Mouse (Mus musculus): ENCODE data around the gene Htr5b.

Gene Htr5b

DNA sequence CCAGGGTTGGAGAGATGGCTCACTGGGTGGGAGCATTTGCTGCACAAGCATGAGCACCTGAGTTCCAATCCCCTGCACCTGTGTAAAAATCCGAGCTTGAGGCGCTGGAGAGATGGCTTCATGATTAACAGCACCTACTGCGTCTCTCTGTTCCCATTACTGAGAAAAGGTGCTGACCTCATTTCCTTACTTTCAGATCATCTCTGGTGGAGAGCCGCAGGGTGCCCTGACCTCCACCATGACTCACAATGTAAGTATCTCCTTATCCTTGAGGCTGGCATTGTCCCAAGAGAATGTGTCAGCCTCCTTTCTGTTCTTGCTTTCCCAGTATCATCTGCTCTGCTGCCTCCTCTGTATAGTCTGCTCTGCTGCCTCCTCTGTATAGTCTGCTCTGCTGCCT is 45.2 kb downstream of the Htr5b start:
- no peak for DNase-seq

DNA sequence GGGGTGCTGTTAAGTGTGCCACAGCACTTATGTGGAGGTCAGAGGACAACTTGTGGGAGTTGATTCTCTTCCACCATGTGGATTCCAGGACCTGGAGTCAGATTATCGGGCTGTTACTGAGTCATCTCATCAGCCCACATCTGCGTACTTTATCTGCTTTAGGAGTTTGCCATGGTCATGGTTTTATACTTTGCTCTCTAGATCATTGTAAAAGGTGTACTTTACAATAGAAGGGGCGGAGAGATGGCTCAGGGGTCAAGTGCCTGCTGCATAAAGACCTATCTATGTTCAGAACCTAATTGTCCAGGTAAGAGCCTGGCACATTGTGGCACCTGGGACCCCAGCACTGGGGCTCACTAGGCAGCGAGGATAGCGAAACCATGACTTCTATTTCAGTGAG is 48.9 kb downstream of the Htr5b start:
- no peak for DNase-seq

- peak; percentile 73 for DNase-seq
Observed at GRCm38 (mm10) chr1:121478284-121478980, 49.8 kb downstream of the Htr5b start.

DNA sequence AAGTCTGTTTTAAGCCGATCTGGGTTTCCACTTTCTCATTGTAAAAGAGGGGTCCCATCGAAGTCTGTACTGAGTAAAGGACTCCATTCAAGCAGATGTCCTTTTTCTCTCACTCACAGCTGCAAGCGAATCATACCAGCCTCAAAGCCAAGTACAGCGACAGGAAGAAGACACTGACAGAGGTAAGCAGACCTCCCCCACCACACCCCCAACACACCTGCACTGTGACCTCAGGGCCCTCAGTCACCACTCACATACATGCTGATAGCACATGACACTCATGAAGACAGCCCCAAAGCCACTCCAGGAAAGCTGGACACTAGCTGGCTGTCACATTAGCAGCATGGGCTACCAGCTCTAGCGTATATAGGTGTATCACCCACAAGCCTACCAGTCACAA is 50.5 kb downstream of the Htr5b start:
- DNase-seq = peak; percentile 78

DNA sequence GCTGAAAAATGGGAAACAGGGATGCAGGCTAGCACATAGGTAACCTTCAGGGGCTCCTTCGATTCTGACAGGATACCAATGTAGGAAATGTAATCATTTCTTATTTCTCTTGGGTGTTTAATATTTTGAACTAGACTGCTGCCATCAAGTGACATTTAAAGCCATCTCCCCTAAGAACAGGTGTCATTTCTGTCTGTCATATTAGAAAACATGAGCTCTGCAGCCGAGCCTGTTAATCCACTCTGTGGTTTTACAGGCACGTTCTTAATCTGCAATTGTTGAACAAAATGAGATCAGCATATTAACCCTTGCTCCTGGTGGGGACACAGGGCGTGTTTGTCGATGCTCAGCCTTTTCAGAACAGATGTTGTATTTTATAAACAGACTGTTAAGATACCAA is 56.8 kb downstream of the Htr5b start:
- DNase-seq = no peak

DNA sequence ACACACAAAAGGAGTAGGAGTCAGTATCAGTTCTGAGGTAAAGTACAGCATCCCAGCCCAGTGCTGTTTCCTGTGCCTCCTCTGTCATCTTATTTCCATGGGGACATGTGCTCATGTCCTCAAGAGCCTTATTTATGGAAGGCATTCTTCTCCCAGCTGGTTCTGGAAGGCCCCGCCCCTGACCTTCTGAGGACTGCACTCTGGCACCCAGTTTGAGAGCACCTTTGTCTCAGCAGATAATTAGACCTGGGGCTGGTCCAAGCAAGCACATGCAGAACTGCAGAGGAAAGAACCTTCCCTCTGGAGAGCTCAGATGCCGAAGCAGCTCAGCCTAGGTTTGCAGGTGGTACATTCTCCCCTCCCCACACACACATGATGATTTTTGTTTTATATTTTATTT is 60.0 kb downstream of the Htr5b start:
- DNase-seq = no peak

GRCm38 (mm10) chr1:121466276-121466675 is 62.0 kb downstream of the Htr5b start:
- no peak for DNase-seq

DNA sequence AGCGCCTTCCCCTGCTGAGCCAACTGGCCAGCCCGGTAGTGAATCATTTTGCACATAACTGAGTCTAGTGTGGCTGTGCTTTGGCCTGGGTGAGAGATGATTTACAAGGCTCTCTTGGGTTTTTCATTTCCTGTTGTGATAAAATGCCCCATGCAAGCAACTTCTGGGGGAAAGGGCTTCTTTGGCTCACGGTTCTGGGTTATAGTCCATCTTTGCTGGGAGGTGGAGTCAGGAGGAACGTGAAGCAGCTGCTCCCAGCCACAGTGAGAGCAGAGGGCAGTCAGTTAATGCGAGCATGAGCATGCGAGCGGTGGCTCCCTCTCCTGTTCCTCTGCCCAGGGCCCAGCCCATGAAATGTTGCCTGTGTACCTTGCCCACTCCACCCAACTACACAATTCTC is 64.5 kb downstream of the Htr5b start:
- DNase-seq = no peak

GRCm38 (mm10) chr1:121462643-121463042 is 65.6 kb downstream of the Htr5b start:
- no peak for DNase-seq

GRCm38 (mm10) chr1:121461895-121462294 is 66.4 kb downstream of the Htr5b start:
- DNase-seq = no peak

DNA sequence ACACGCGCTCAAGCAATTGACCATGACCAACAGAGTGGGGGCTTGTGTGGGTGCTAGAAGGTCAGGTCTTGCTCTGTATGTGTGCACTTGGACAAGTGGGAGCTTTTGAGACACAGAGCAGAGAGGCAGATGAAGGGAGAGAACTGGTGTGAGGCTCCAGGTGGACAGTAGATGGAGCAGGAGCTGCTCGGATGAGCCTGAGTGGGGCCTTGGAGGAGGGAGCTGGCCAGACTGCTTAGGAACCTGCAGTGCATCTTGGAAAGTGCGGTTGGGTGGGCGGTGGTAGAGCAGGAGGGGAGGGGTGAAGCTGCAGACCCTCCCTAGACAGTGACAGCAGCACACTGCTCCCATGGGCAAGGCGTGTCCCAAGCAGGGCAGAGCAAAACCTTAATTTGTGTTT is 68.2 kb downstream of the Htr5b start:
- DNase-seq = no peak
